Mouse (Mus musculus): ENCODE data around the gene Ptcd1.
"Not testable (repeated sequence)": the region's sequence is repeated elsewhere in the genome, so short reads cannot be mapped to it uniquely, and the experiment has no call there.

The Ptcd1 gene

GRCm38 (mm10) chr5:145167306-145167661 lies 376 bp upstream of the Ptcd1 start:
- in situ Hi-C loops (cut with MboI, MseI), result loop anchor here in 1 of 2 experiments (10.0 kb wide), 1 partner anchor 622 kb away; the partner anchor contains the start of gene Nptx2

GRCm38 (mm10) chr5:145165184-145165583 lies 1.7 kb downstream of the Ptcd1 start:
- in situ Hi-C loops (cut with MboI, MseI), result loop anchor here in 1 of 2 experiments (10.0 kb wide), 1 partner anchor 620 kb away; the partner anchor contains the start of gene Nptx2

- in situ Hi-C loops (cut with MboI, MseI), result loop anchor here in 1 of 2 experiments (10.0 kb wide), 1 partner anchor 620 kb away; the partner anchor contains the start of gene Nptx2
Observed at GRCm38 (mm10) chr5:145164710-145165109, 2.2 kb downstream of the Ptcd1 start.

GRCm38 (mm10) chr5:145161361-145161760 lies 5.5 kb downstream of the Ptcd1 start:
- in situ Hi-C loops (cut with MboI, MseI), result loop anchor here in 1 of 2 experiments (10.0 kb wide), 1 partner anchor 617 kb away; the partner anchor contains the start of gene Nptx2

- in situ Hi-C loops (cut with MboI, MseI), result no loop called here
Observed at GRCm38 (mm10) chr5:145152690-145153089, 14.2 kb downstream of the Ptcd1 start.

GRCm38 (mm10) chr5:145149294-145149693 lies 17.6 kb downstream of the Ptcd1 start:
- in situ Hi-C loops (cut with MboI, MseI), result loop anchor here in 1 of 2 experiments (10.0 kb wide), 1 partner anchor 1424 kb away; no protein-coding TSS in a partner anchor

GRCm38 (mm10) chr5:145147748-145148147 lies 19.2 kb downstream of the Ptcd1 start:
- in situ Hi-C loops (cut with MboI, MseI), result loop anchor here in 1 of 2 experiments (10.0 kb wide), 1 partner anchor 1423 kb away; no protein-coding TSS in a partner anchor

- in situ Hi-C loops (cut with MboI, MseI), result loop anchor here in 1 of 2 experiments (10.0 kb wide), 1 partner anchor 1416 kb away; no protein-coding TSS in a partner anchor
Observed at GRCm38 (mm10) chr5:145140611-145141010, 26.3 kb downstream of the Ptcd1 start.

- in situ Hi-C loops (cut with MboI, MseI), result loop anchor here in 1 of 2 experiments (10.0 kb wide), 1 partner anchor 1415 kb away; no protein-coding TSS in a partner anchor
Observed at GRCm38 (mm10) chr5:145139571-145140519, 27.1 kb downstream of the Ptcd1 start, which contains the start of the genes Pdap1 and Bud31. Gene Pdap1 (minus strand): TSS chr5:145140238. Gene Bud31 (plus strand): TSS chr5:145140362.

GRCm38 (mm10) chr5:145138836-145139235 lies 28.1 kb downstream of the Ptcd1 start:
- in situ Hi-C loops (cut with MboI, MseI), result no loop called here

GRCm38 (mm10) chr5:145133275-145133674 lies 33.6 kb downstream of the Ptcd1 start:
- in situ Hi-C loops (cut with MboI, MseI), result not testable (repeated sequence)

- in situ Hi-C loops (cut with MboI, MseI), result no loop called here
Observed at GRCm38 (mm10) chr5:145130995-145131394, 35.9 kb downstream of the Ptcd1 start.

- in situ Hi-C loops (cut with MboI, MseI), result no loop called here
Observed at GRCm38 (mm10) chr5:145130191-145130590, 36.7 kb downstream of the Ptcd1 start.

- in situ Hi-C loops (cut with MboI, MseI), result not testable (repeated sequence)
Observed at GRCm38 (mm10) chr5:145129773-145130172, 37.1 kb downstream of the Ptcd1 start.

- in situ Hi-C loops (cut with MboI, MseI), result no loop called here
Observed at GRCm38 (mm10) chr5:145129124-145129523, 37.8 kb downstream of the Ptcd1 start.

- in situ Hi-C loops (cut with MboI, MseI), result no loop called here
Observed at GRCm38 (mm10) chr5:145126580-145126979, 40.3 kb downstream of the Ptcd1 start.

- in situ Hi-C loops (cut with MboI, MseI), result loop anchor here in 1 of 2 experiments (25.0 kb wide), 1 partner anchor 1664 kb away; the partner anchor contains the start of gene Usp12
Observed at GRCm38 (mm10) chr5:145123396-145123795, 43.5 kb downstream of the Ptcd1 start.

GRCm38 (mm10) chr5:145120921-145121320 lies 46.0 kb downstream of the Ptcd1 start:
- in situ Hi-C loops (cut with MboI, MseI), result loop anchor here in 1 of 2 experiments (25.0 kb wide), 1 partner anchor 1666 kb away; the partner anchor contains the start of gene Usp12

GRCm38 (mm10) chr5:145119385-145119784 lies 47.5 kb downstream of the Ptcd1 start:
- in situ Hi-C loops (cut with MboI, MseI), result loop anchor here in 1 of 2 experiments (25.0 kb wide), 1 partner anchor 1668 kb away; the partner anchor contains the start of gene Usp12

- in situ Hi-C loops (cut with MboI, MseI), result loop anchor here in 1 of 2 experiments (25.0 kb wide), 1 partner anchor 1669 kb away; the partner anchor contains the start of gene Usp12
Observed at GRCm38 (mm10) chr5:145118461-145118860, 48.4 kb downstream of the Ptcd1 start.

- in situ Hi-C loops (cut with MboI, MseI), result loop anchor here in 1 of 2 experiments (25.0 kb wide), 1 partner anchor 1669 kb away; the partner anchor contains the start of gene Usp12
Observed at GRCm38 (mm10) chr5:145118005-145118404, 48.9 kb downstream of the Ptcd1 start.
